Mouse (Mus musculus) midbrain, embryonic 10.5 days (tissue): Measurements from ENCODE around the gene Gtf2ird2. TPM values are rescaled to one million over a fixed set of nuclear protein-coding genes. Genes with fewer than 3 reads are reported as not detected.

Experiments
- DNase-seq: peaks from one replicate; pipeline ENCODE4 v3.0.0-alpha.2; 2017; ENCODE audit warnings: low spot score
- H3K27ac ChIP-seq: fragments of 300-500 bp; sonication (generic); replicated peaks from 2 replicates; pipeline ENCODE4 v1.5.1; 2016; ENCODE audit warnings: mild to moderate bottlenecking
- H3K27me3 ChIP-seq: fragments of 300-500 bp; sonication (generic); 2 replicates; pipeline ENCODE4 v1.6.1; 2016; ENCODE audit warnings: low read depth, mild to moderate bottlenecking; ENCODE audit not compliant: poor library complexity, severe bottlenecking
- H3K36me3 ChIP-seq: fragments of 300-500 bp; sonication (generic); 2 replicates; pipeline ENCODE4 v1.6.1; 2016; ENCODE audit warnings: mild to moderate bottlenecking, moderate library complexity
- H3K4me1 ChIP-seq: fragments of 300-500 bp; sonication (generic); 2 replicates; pipeline ENCODE4 v1.6.1; 2016
- H3K4me3 ChIP-seq: fragments of 300-500 bp; sonication (generic); 2 replicates; pipeline ENCODE4 v1.5.1; 2016; ENCODE audit warnings: mild to moderate bottlenecking, moderate library complexity
- H3K9me3 ChIP-seq: fragments of 300-500 bp; sonication (generic); replicated peaks from 2 replicates; pipeline ENCODE4 v1.6.1; 2016; ENCODE audit warnings: mild to moderate bottlenecking
- WGBS: fragments of 180-500 bp; shearing (Covaris S2); methylation state at CpG from one replicate; pipeline ENCODE4 v1.1.7; 2016; 5-methylcytosine and 5-hydroxymethylcytosine counted together
- polyA plus RNA-seq: library from polyadenylated mRNA; unstranded; fragments of >200 nt; fragmentation: Nextera tagmentation; extraction: Ambion mirVana; gene quantifications from 2 replicates; pipeline ENCODE4 v1.2.1, GENCODE M21; 2016

Gene Gtf2ird2
- polyA plus RNA-seq, 1 experiment from 2014 or later, result 7.1 TPM

GRCm38 (mm10) chr5:134229391-134229790 is 45.6 kb downstream of the Gtf2ird2 start, which contains the start of gene Ncf1:
Gene Ncf1 (minus strand): TSS chr5:134229625.
- H3K36me3 ChIP-seq, result no peaks in the 10 kb centered on the region
- no peak for DNase-seq
- peak within 1 kb of the TSS; percentile 57 for H3K27ac ChIP-seq
- H3K4me3 ChIP-seq, result no peak within 1 kb of the TSS
- H3K9me3 ChIP-seq, result no peaks in the 10 kb centered on the region
- WGBS, result 85% methylated on average over 7 of the region's 7 CpGs
- H3K27me3 ChIP-seq, result no peaks in the 10 kb centered on the region
- peaks cover 41% of the 10 kb centered on the region for H3K4me1 ChIP-seq

GRCm38 (mm10) chr5:134231376-134231775 is 47.6 kb downstream of the Gtf2ird2 start:
- peaks cover 13% of the 10 kb centered on the region for H3K36me3 ChIP-seq
- H3K9me3 ChIP-seq, result no peaks in the 10 kb centered on the region
- DNase-seq, result no peak
- WGBS, result 87% methylated on average over 5 of the region's 5 CpGs
- no peak overlapping the region for H3K4me3 ChIP-seq
- H3K4me1 ChIP-seq, result peaks cover 53% of the 10 kb centered on the region
- no peaks in the 10 kb centered on the region for H3K27me3 ChIP-seq
- H3K27ac ChIP-seq, result no peak overlapping the region

GRCm38 (mm10) chr5:134232111-134232510 is 48.3 kb downstream of the Gtf2ird2 start:
- H3K4me1 ChIP-seq, result peaks cover 46% of the 10 kb centered on the region
- H3K4me3 ChIP-seq, result no peak overlapping the region
- WGBS, result 88% methylated on average over 6 of the region's 6 CpGs
- H3K27me3 ChIP-seq, result no peaks in the 10 kb centered on the region
- no peaks in the 10 kb centered on the region for H3K9me3 ChIP-seq
- peaks cover 20% of the 10 kb centered on the region for H3K36me3 ChIP-seq
- no peak for DNase-seq
- peak overlapping the region; percentile 43; the same call in 1 of the 2 replicates for H3K27ac ChIP-seq

GRCm38 (mm10) chr5:134232568-134232967 is 48.7 kb downstream of the Gtf2ird2 start:
- Histone ChIP-seq H3K36me3 (peaks cover 25% of the 10 kb centered on the region), H3K4me3 (no peak overlapping the region), H3K27me3 (no peaks in the 10 kb centered on the region), H3K9me3 (no peaks in the 10 kb centered on the region), H3K27ac (peak overlapping the region; percentile 43; the same call in 1 of the 2 replicates), H3K4me1 (peaks cover 45% of the 10 kb centered on the region)
- DNase-seq, result no peak
- WGBS, result 71% methylated on average over 7 of the region's 7 CpGs

- 83% methylated on average over 7 of the region's 7 CpGs for WGBS
- peaks cover 32% of the 10 kb centered on the region for H3K36me3 ChIP-seq
- no peak for DNase-seq
- H3K9me3 ChIP-seq, result no peaks in the 10 kb centered on the region
- H3K27ac ChIP-seq, result 0 out of 2 replicates have a peak overlapping the region, but pooled peaks have one; percentile 0
- no peak overlapping the region for H3K4me3 ChIP-seq
- H3K27me3 ChIP-seq, result no peaks in the 10 kb centered on the region
- H3K4me1 ChIP-seq, result peaks cover 46% of the 10 kb centered on the region
Measured at GRCm38 (mm10) chr5:134233244-134233651, 49.4 kb downstream of the Gtf2ird2 start.

GRCm38 (mm10) chr5:134234205-134234604 is 50.4 kb downstream of the Gtf2ird2 start:
- H3K27ac ChIP-seq, result peak overlapping the region; percentile 57

GRCm38 (mm10) chr5:134235111-134235510 is 51.3 kb downstream of the Gtf2ird2 start:
- Histone ChIP-seq H3K9me3 (no peaks in the 10 kb centered on the region), H3K4me3 (no peak overlapping the region), H3K27ac (peak overlapping the region; percentile 43), H3K27me3 (no peaks in the 10 kb centered on the region), H3K4me1 (peaks cover 57% of the 10 kb centered on the region), H3K36me3 (peaks cover 50% of the 10 kb centered on the region)
- DNase-seq, result no peak
- 62% methylated on average over 6 of the region's 6 CpGs for WGBS

More at GRCm38 (mm10) chr5:134234205-134234604, 50.4 kb downstream of the Gtf2ird2 start:
- Histone ChIP-seq H3K9me3 (no peaks in the 10 kb centered on the region), H3K4me3 (no peak overlapping the region), H3K36me3 (peaks cover 41% of the 10 kb centered on the region), H3K27me3 (no peaks in the 10 kb centered on the region), H3K4me1 (peaks cover 52% of the 10 kb centered on the region)
- no peak for DNase-seq
- 77% methylated on average over 2 of the region's 2 CpGs for WGBS

GRCm38 (mm10) chr5:134236241-134236640 is 52.4 kb downstream of the Gtf2ird2 start:
- no peak for DNase-seq
- Histone ChIP-seq H3K27ac (peak overlapping the region; percentile 43; the same call in 1 of the 2 replicates), H3K36me3 (peaks cover 62% of the 10 kb centered on the region), H3K4me3 (no peak overlapping the region), H3K27me3 (no peaks in the 10 kb centered on the region), H3K4me1 (peaks cover 57% of the 10 kb centered on the region), H3K9me3 (no peaks in the 10 kb centered on the region)
- WGBS, result 91% methylated on average over 3 of the region's 3 CpGs

- no peak for DNase-seq
- H3K9me3 ChIP-seq, result no peaks in the 10 kb centered on the region
- no peaks in the 10 kb centered on the region for H3K27me3 ChIP-seq
- peaks cover 67% of the 10 kb centered on the region for H3K36me3 ChIP-seq
- H3K4me1 ChIP-seq, result peaks cover 57% of the 10 kb centered on the region
- H3K27ac ChIP-seq, result 0 out of 2 replicates have a peak overlapping the region, but pooled peaks have one; percentile 89
- H3K4me3 ChIP-seq, result no peak overlapping the region
- WGBS, result 92% methylated on average over 6 of the region's 6 CpGs
Measured at GRCm38 (mm10) chr5:134236796-134237195, 53.0 kb downstream of the Gtf2ird2 start.

- no peak for DNase-seq
- H3K27ac ChIP-seq, result peak overlapping the region; percentile 89
- H3K36me3 ChIP-seq, result peaks cover 74% of the 10 kb centered on the region
Measured at GRCm38 (mm10) chr5:134237508-134237907, 53.7 kb downstream of the Gtf2ird2 start.

GRCm38 (mm10) chr5:134237936-134238760 is 54.3 kb downstream of the Gtf2ird2 start:
- peak overlapping the region; percentile 23; the same call in 1 of the 2 replicates for H3K4me3 ChIP-seq
- H3K9me3 ChIP-seq, result no peaks in the 10 kb centered on the region
- peak overlapping the region; percentile 89 for H3K27ac ChIP-seq
- H3K4me1 ChIP-seq, result peaks cover 48% of the 10 kb centered on the region
- peak; percentile 87 for DNase-seq
- 49% methylated on average over 28 of the region's 28 CpGs for WGBS
- H3K36me3 ChIP-seq, result peaks cover 81% of the 10 kb centered on the region
- no peaks in the 10 kb centered on the region for H3K27me3 ChIP-seq

More at GRCm38 (mm10) chr5:134237508-134237907, 53.7 kb downstream of the Gtf2ird2 start:
- no peaks in the 10 kb centered on the region for H3K27me3 ChIP-seq
- no peak overlapping the region for H3K4me3 ChIP-seq
- no peaks in the 10 kb centered on the region for H3K9me3 ChIP-seq
- H3K4me1 ChIP-seq, result peaks cover 54% of the 10 kb centered on the region
- 94% methylated on average over 11 of the region's 11 CpGs for WGBS

- no peak for DNase-seq
- WGBS, result 93% methylated on average over 5 of the region's 5 CpGs
- peaks cover 100% of the 10 kb centered on the region for H3K36me3 ChIP-seq
- no peak overlapping the region for H3K4me3 ChIP-seq
- H3K4me1 ChIP-seq, result peaks cover 25% of the 10 kb centered on the region
- H3K27me3 ChIP-seq, result no peaks in the 10 kb centered on the region
- H3K27ac ChIP-seq, result no peak overlapping the region
- no peaks in the 10 kb centered on the region for H3K9me3 ChIP-seq
Measured at GRCm38 (mm10) chr5:134241831-134242230, 58.0 kb downstream of the Gtf2ird2 start.
